Mouse (Mus musculus) CH12.LX (cell line): ENCODE results near the gene Nr2e3.

ENCODE experiments used
- CHD2 ChIP-seq: IDR thresholded peaks from 2 replicates; pipeline ENCODE4 v1.6.1; 2011; ENCODE audit warnings: low read length, improper control_type of control experiment
- CTCF ChIP-seq, 2 experiments: IDR thresholded peaks in 1 of 2; conservative IDR thresholded peaks in 1 of 2; 2 replicates each; pipeline ENCODE4 v1.5.1; 2011 to 2012; ENCODE audit warnings: low read depth in 2 of 2, low read length in 2 of 2, improper control_type of control experiment in 1 of 2, inconsistent platforms in 1 of 2, mild to moderate bottlenecking in 1 of 2, moderate library complexity in 1 of 2
- MYC ChIP-seq: IDR thresholded peaks from 2 replicates; pipeline ENCODE4 v1.6.1; 2011; ENCODE audit warnings: low read depth, mild to moderate bottlenecking, improper control_type of control experiment, low read length
- POLR2A ChIP-seq: IDR thresholded peaks from 2 replicates; pipeline ENCODE4 v1.6.1; 2011; ENCODE audit warnings: low read depth, mild to moderate bottlenecking, improper control_type of control experiment, low read length
- UBTF ChIP-seq: IDR thresholded peaks from 2 replicates; pipeline ENCODE4 v1.6.1; 2012; ENCODE audit warnings: low read depth, mild to moderate bottlenecking, inconsistent platforms, low read length, improper control_type of control experiment, moderate library complexity

DNA sequence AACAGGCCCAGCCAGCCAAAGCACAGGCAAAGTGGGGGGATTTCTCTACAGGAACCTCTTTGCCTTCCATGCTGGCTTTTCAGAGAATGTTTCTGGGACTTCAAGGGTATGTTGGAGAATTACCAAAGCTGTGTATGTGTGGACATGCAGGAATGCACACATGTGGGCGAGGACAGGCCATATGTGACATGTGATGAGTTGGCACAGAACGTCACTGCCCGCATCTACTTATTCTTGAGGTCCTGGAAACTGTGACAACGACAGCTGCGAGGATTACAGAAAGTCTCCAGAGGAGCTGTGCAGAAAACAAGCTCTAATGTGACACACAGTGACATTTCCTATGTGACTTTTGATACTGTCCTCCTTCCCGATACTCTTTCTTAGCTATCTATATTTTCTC is 4.8 kb downstream of the Nr2e3 start:
- TF ChIP-seq POLR2A: no peak
- TF ChIP-seq CTCF (conservative IDR thresholded peaks at IDR 0.05 in 1 of 2, IDR thresholded peaks at IDR 0.05 in 1 of 2; ENCODE audit: low read depth in 2 of 2, low read length in 2 of 2): no peak
- no peak for TF ChIP-seq UBTF
- TF ChIP-seq CHD2: no peak
- no peak for TF ChIP-seq MYC
